Mouse (Mus musculus) megakaryocyte, adult 5-6 weeks (primary cell): Measurements from ENCODE around the gene Gm37240. TPM values are rescaled to one million over a fixed set of nuclear protein-coding genes. Genes with fewer than 3 reads are reported as not detected.

Source experiments
- ATAC-seq: 2 replicates; pipeline ENCODE4 v1.8.0; 2016; ENCODE audit warnings: mild to moderate bottlenecking, inconsistent platforms; ENCODE audit not compliant: poor library complexity, severe bottlenecking
- total RNA-seq, 2 experiments: library from RNA; stranded (forward) in 1 of 2; stranded (reverse) in 1 of 2; fragments of 153-499, 151-499 nt in 1 of 2; fragments of 221-1000, 200-1000 nt in 1 of 2; gene quantifications; 2 replicates each; pipeline versions ENCODE4 v1.2.3 to v1.2.4; 2015 to 2017

Gene Gm37240
- total RNA-seq, 2 experiments from 2014 or later: 0.07 to 0.15 TPM

- ATAC-seq: no peak
Measured at GRCm38 (mm10) chr3:85449461-85449860, 437.9 kb downstream of the Gm37240 start.

- ATAC-seq: no peak
Measured at GRCm38 (mm10) chr3:85442781-85443180, 444.5 kb downstream of the Gm37240 start.

GRCm38 (mm10) chr3:85442261-85442660, 445.1 kb downstream of the Gm37240 start:
- no peak for ATAC-seq

GRCm38 (mm10) chr3:85435406-85435805, 451.9 kb downstream of the Gm37240 start:
- ATAC-seq: no peak

GRCm38 (mm10) chr3:85431208-85431607, 456.1 kb downstream of the Gm37240 start:
- no peak for ATAC-seq

GRCm38 (mm10) chr3:85423376-85423997, 463.8 kb downstream of the Gm37240 start:
- ATAC-seq: no peak

- no peak for ATAC-seq
Measured at GRCm38 (mm10) chr3:85421403-85421802, 465.9 kb downstream of the Gm37240 start.

GRCm38 (mm10) chr3:85417663-85418062, 469.7 kb downstream of the Gm37240 start:
- ATAC-seq: no peak

- no peak for ATAC-seq
Measured at GRCm38 (mm10) chr3:85398841-85399240, 488.5 kb downstream of the Gm37240 start.

GRCm38 (mm10) chr3:85398483-85398835, 488.9 kb downstream of the Gm37240 start:
- no peak for ATAC-seq

GRCm38 (mm10) chr3:85397816-85398482, 489.4 kb downstream of the Gm37240 start:
- no peak for ATAC-seq

GRCm38 (mm10) chr3:85393395-85393794, 493.9 kb downstream of the Gm37240 start:
- no peak for ATAC-seq

- ATAC-seq: no peak
Measured at GRCm38 (mm10) chr3:85391756-85392155, 495.6 kb downstream of the Gm37240 start.

- ATAC-seq: no peak
Measured at GRCm38 (mm10) chr3:85391111-85391510, 496.2 kb downstream of the Gm37240 start.

GRCm38 (mm10) chr3:85385371-85385770, 501.9 kb downstream of the Gm37240 start:
- ATAC-seq: no peak

- ATAC-seq: no peak
Measured at GRCm38 (mm10) chr3:85383330-85383729, 504.0 kb downstream of the Gm37240 start.

- no peak for ATAC-seq
Measured at GRCm38 (mm10) chr3:85378703-85379395, 508.5 kb downstream of the Gm37240 start.

GRCm38 (mm10) chr3:85377946-85378702, 509.2 kb downstream of the Gm37240 start:
- no peak for ATAC-seq

- ATAC-seq: no peak
Measured at GRCm38 (mm10) chr3:85377505-85377904, 509.8 kb downstream of the Gm37240 start.

- no peak for ATAC-seq
Measured at GRCm38 (mm10) chr3:85376541-85376940, 510.8 kb downstream of the Gm37240 start.

GRCm38 (mm10) chr3:85373039-85373438, 514.3 kb downstream of the Gm37240 start:
- no peak for ATAC-seq
